Mouse (Mus musculus): ENCODE results near the gene Gpatch8.

- no peak for TF ChIP-seq POLR2A (IDR thresholded peaks at IDR 0.05; ENCODE audit: insufficient read depth, low read length)
- no peak for TF ChIP-seq EP300 (IDR thresholded peaks at IDR 0.05; ENCODE audit: insufficient read depth, low read depth, low read length)
Measured at GRCm38 (mm10) chr11:102586445-102587130, 30.4 kb upstream of the Gpatch8 start.
